Mouse (Mus musculus) intestine, embryonic 16.5 days (tissue): Measurements from ENCODE around the gene Ppp1r14b. TPM values are rescaled to one million over a fixed set of nuclear protein-coding genes. Genes with fewer than 3 reads are reported as not detected.

Source experiments
- ATAC-seq: fragments of 200-750 bp; cut with Nextera tagmentation; 2 replicates; pipeline ENCODE4 v1.8.0; 2017; ENCODE audit warnings: moderate TSS enrichment, moderate library complexity
- H3K27ac ChIP-seq: fragments of 300-500 bp; sonication (generic); 2 replicates; pipeline ENCODE4 v1.5.1; 2014; ENCODE audit warnings: mild to moderate bottlenecking, low read length
- H3K27me3 ChIP-seq: fragments of 300-500 bp; sonication (generic); replicated peaks from 2 replicates; pipeline ENCODE4 v1.6.1; 2014; ENCODE audit warnings: low read length, control low read depth, mixed read lengths; ENCODE audit not compliant: control insufficient read depth, insufficient read depth
- H3K36me3 ChIP-seq: fragments of 300-500 bp; sonication (generic); 2 replicates; pipeline ENCODE4 v1.6.1; 2014; ENCODE audit warnings: low read length, control low read depth; ENCODE audit not compliant: control insufficient read depth, insufficient read depth
- H3K4me1 ChIP-seq: fragments of 300-500 bp; sonication (generic); 2 replicates; pipeline ENCODE4 v1.6.1; 2014; ENCODE audit warnings: low read length, control low read depth, mixed read lengths; ENCODE audit not compliant: control insufficient read depth, insufficient read depth
- H3K4me2 ChIP-seq: fragments of 300-500 bp; sonication (generic); 2 replicates; pipeline ENCODE4 v1.6.1; 2014; ENCODE audit warnings: low read depth, low read length, control low read depth
- H3K4me3 ChIP-seq: fragments of 300-500 bp; sonication (generic); 2 replicates; pipeline ENCODE4 v1.5.1; 2014; ENCODE audit warnings: mild to moderate bottlenecking, low read length
- H3K9ac ChIP-seq: fragments of 300-500 bp; sonication (generic); 2 replicates; pipeline ENCODE4 v1.6.1; 2014; ENCODE audit warnings: low read depth, low read length
- H3K9me3 ChIP-seq: fragments of 300-500 bp; sonication (generic); 2 replicates; pipeline ENCODE4 v1.6.1; 2016; ENCODE audit warnings: low read length, control low read depth; ENCODE audit not compliant: control insufficient read depth
- WGBS: fragments of 180-500 bp; shearing (Covaris S2); extraction: QIAGEN DNeasy Blood & Tissue Kit; methylation state at CpG from one replicate; pipeline ENCODE4 v1.1.7; 2014; 5-methylcytosine and 5-hydroxymethylcytosine counted together
- polyA plus RNA-seq: library from polyadenylated mRNA; unstranded; fragments of >200 nt; fragmentation: Nextera tagmentation; extraction: Ambion mirVana; gene quantifications from 2 replicates; pipeline ENCODE4 v1.2.1, GENCODE M21; 2015

Ppp1r14b gene
- polyA plus RNA-seq, 1 experiment from 2014 or later = 58.2 TPM

DNA sequence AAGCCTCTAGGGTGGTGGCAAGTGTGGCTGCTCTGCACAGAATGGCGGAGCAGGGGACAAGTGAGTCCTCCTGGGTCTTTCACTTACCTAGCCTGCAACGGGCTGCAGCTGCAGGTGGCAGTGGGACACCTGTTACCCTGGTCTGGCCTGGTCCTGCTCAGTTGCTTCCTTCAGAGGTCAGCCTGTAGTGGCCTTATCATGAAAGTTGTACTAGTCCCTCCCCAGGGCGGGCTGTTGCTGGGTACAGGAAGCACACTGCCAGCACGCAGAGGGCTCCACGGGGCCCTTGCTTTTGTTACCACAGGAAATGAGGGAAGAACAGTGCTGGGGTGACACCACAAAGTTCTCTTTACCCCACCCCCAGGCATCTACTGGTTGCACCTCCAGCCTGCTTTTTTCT, 44.4 kb downstream of the Ppp1r14b start, which contains the start of gene Fermt3:
Gene Fermt3, minus strand, starts transcription at position 279 of the 400 bp plus-strand sequence.
- H3K9me3 ChIP-seq = no peaks in the 10 kb centered on the region
- H3K9ac ChIP-seq = peak within 1 kb of the TSS; percentile 27; the same call in 1 of the 2 replicates
- H3K4me1 ChIP-seq = no peaks in the 10 kb centered on the region; the same call in 1 of the 2 replicates
- H3K36me3 ChIP-seq = peaks cover 21% of the 10 kb centered on the region
- peak; percentile 81 for ATAC-seq
- H3K4me3 ChIP-seq = peak within 1 kb of the TSS; percentile 13
- H3K27me3 ChIP-seq = no peaks in the 10 kb centered on the region
- 78% methylated on average over 5 of the region's 5 CpGs for WGBS
- no peak within 1 kb of the TSS for H3K4me2 ChIP-seq
- peak within 1 kb of the TSS; percentile 58 for H3K27ac ChIP-seq

DNA sequence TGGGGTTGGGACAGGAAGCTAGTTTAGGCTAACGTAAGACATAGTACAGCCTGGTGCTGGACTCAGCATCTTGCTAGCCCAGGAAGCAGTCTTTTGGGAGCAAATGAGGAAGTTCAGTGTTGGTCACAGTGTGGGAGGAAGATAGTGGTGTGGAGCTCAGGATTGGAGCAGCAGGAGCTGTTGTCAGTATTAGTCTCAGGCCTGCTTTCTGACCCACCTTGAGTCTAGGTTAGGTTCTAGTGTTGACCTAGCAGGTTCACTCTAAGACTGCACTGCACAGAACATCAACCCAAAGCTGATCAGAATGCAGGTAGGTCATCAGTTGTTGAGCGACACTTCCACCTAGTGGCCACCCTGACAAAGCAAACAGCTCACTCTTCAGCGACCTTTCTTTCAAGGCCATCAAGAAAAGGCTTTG, 45.5 kb downstream of the Ppp1r14b start:
- no peaks in the 10 kb centered on the region for H3K9me3 ChIP-seq
- H3K36me3 ChIP-seq = peaks cover 24% of the 10 kb centered on the region
- no peak overlapping the region for H3K4me3 ChIP-seq
- H3K4me1 ChIP-seq = no peaks in the 10 kb centered on the region; the same call in 1 of the 2 replicates
- no peak overlapping the region for H3K27ac ChIP-seq
- H3K9ac ChIP-seq = no peak overlapping the region
- H3K27me3 ChIP-seq = no peaks in the 10 kb centered on the region
- 49% methylated on average over 3 of the region's 3 CpGs for WGBS
- no peak overlapping the region for H3K4me2 ChIP-seq
- peak; percentile 56 for ATAC-seq

Other genes with a start within 250 kb of the Ppp1r14b start
- 20.5 and 20.7 TPM in 2 replicates for gene Rps6ka4, start 134.3 kb upstream of the Ppp1r14b start, polyA plus RNA-seq
- 1.1 and 1.3 TPM in 2 replicates for gene Ccdc88b, start 116.8 kb upstream of the Ppp1r14b start, polyA plus RNA-seq
- 97.6 and 111 TPM in 2 replicates for gene Trmt112, start 65.3 kb upstream of the Ppp1r14b start, polyA plus RNA-seq
- gene Prdx5, start 64.9 kb upstream of the Ppp1r14b start, polyA plus RNA-seq = 234 and 241 TPM in 2 replicates
- gene Esrra, start 53.2 kb upstream of the Ppp1r14b start, polyA plus RNA-seq = 41.7 and 47.7 TPM in 2 replicates
- gene Catsperz, start 49.6 kb upstream of the Ppp1r14b start, polyA plus RNA-seq = 0.73 and 1.4 TPM in 2 replicates
- 0.45 and 0.48 TPM in 2 replicates for gene Kcnk4, start 40.5 kb upstream of the Ppp1r14b start, polyA plus RNA-seq
- 77.7 and 80.5 TPM in 2 replicates for gene Bad, start 33.1 kb upstream of the Ppp1r14b start, polyA plus RNA-seq
- gene Gpr137, start 32.5 kb upstream of the Ppp1r14b start, polyA plus RNA-seq = 20.6 and 21.1 TPM in 2 replicates
- 198 and 222 TPM in 2 replicates for gene Plcb3, start 1.5 kb downstream of the Ppp1r14b start, polyA plus RNA-seq
- gene Fkbp2, start 5.5 kb downstream of the Ppp1r14b start, polyA plus RNA-seq = 176 and 195 TPM in 2 replicates
- 18.3 and 21.5 TPM in 2 replicates for gene Vegfb, start 12.7 kb downstream of the Ppp1r14b start, polyA plus RNA-seq
- 26.9 and 29.5 TPM in 2 replicates for gene Dnajc4, start 17.6 kb downstream of the Ppp1r14b start, polyA plus RNA-seq
- gene Nudt22, start 21.1 kb downstream of the Ppp1r14b start, polyA plus RNA-seq = 33.0 and 40.2 TPM in 2 replicates
- gene Trpt1, start 21.2 kb downstream of the Ppp1r14b start, polyA plus RNA-seq = 8.9 and 9.5 TPM in 2 replicates
- gene Fermt3, start 44.5 kb downstream of the Ppp1r14b start, polyA plus RNA-seq = 13.0 and 14.4 TPM in 2 replicates
- gene Stip1, start 65.0 kb downstream of the Ppp1r14b start, polyA plus RNA-seq = 194 and 208 TPM in 2 replicates
- 11.6 and 13.1 TPM in 2 replicates for gene Macrod1, start 81.8 kb downstream of the Ppp1r14b start, polyA plus RNA-seq
- 1.6 and 1.9 TPM in 2 replicates for gene Flrt1, start 130.8 kb downstream of the Ppp1r14b start, polyA plus RNA-seq
- 162 and 166 TPM in 2 replicates for gene Otub1, start 231.3 kb downstream of the Ppp1r14b start, polyA plus RNA-seq
- 1,467 and 1,508 TPM in 2 replicates for gene Cox8a, start 242.6 kb downstream of the Ppp1r14b start, polyA plus RNA-seq